Comparison of ENCODE assay signal across 10 mouse cellular contexts in genomic region chr7:145300321-145301007, GRCm38 (mm10). TPM values are rescaled to one million over a fixed set of nuclear protein-coding genes. Genes with fewer than 3 reads are reported as not detected.
DNase-seq lines count a peak whose midpoint lies in the region; ATAC-seq and TF ChIP-seq lines count a peak whose summit lies in the region.
"Had no signal": no experiment of that assay in that cellular context is flagged by ENCODE, and none has a peak within 500 bp of the region (broad histone marks: within the 10 kb centered on the region; RNA-seq: fewer than 3 reads in every experiment).

Gene Mrgprf, plus strand, starts transcription at chr7:145300828.

- 34% methylated on average over 12 of the region's 13 CpGs for WGBS in hindbrain, postnatal 0 days
- WGBS in hindbrain, embryonic 14.5 days, result 33% methylated on average over 12 of the region's 13 CpGs
- 32% methylated on average over 12 of the region's 13 CpGs for WGBS in lung, embryonic 16.5 days

- no peak for DNase-seq in hindbrain, postnatal 0 days (ENCODE audit: low spot score)
- no peak for DNase-seq in hindbrain, embryonic 14.5 days (ENCODE audit: low spot score)
- DNase-seq in brain, adult 2 months (ENCODE audit: low read depth, low spot score), result peak; percentile 87
- peak; percentile 86 for DNase-seq in gastrocnemius, postnatal 25 days
- DNase-seq in retina, embryonic 14.5 days (ENCODE audit: low spot score), result no peak
- no peak for DNase-seq in frontal cortex, adult 2 months (ENCODE audit: extremely low spot score in 1 of 2, low spot score in 1 of 2)
- no peak for DNase-seq in neural tube, embryonic 10.5 days (ENCODE audit: extremely low spot score, low spot score)

- H3K4me2 ChIP-seq in hindbrain, postnatal 0 days (ENCODE audit: low read depth, low read length), result no peak within 1 kb of the TSS
- H3K4me2 ChIP-seq in hindbrain, embryonic 14.5 days (replicated peaks), result no peak within 1 kb of the TSS
- H3K4me2 ChIP-seq in lung, embryonic 16.5 days (ENCODE audit: low read depth, low read length), result no peak within 1 kb of the TSS

- no peak within 1 kb of the TSS; the same call in 1 of the 2 replicates for H3K27ac ChIP-seq in hindbrain, postnatal 0 days
- no peak within 1 kb of the TSS for H3K27ac ChIP-seq in hindbrain, embryonic 14.5 days
- peak within 1 kb of the TSS; percentile 34; the same call in 1 of the 2 replicates for H3K27ac ChIP-seq in lung, embryonic 16.5 days (ENCODE audit: low read length)
- H3K27ac ChIP-seq: midbrain, embryonic 12.5 days had no signal

- TF ChIP-seq CTCF in hindbrain, postnatal 0 days (IDR thresholded peaks at IDR 0.05; ENCODE audit: low read depth), result peak; percentile 10; the same call in 1 of the 2 replicates

- no peaks in the 10 kb centered on the region for H3K36me3 ChIP-seq in hindbrain, postnatal 0 days (ENCODE audit: insufficient read depth, low read length)
- no peaks in the 10 kb centered on the region for H3K36me3 ChIP-seq in hindbrain, embryonic 14.5 days (replicated peaks; ENCODE audit: control insufficient read depth, insufficient read depth)
- H3K36me3 ChIP-seq in lung, embryonic 16.5 days (ENCODE audit: control insufficient read depth, insufficient read depth, low read length), result no peaks in the 10 kb centered on the region
- H3K36me3 ChIP-seq: G1E; midbrain, embryonic 12.5 days had no signal

- H3K4me3 ChIP-seq in hindbrain, postnatal 0 days (ENCODE audit: low read length), result no peak within 1 kb of the TSS
- H3K4me3 ChIP-seq in hindbrain, embryonic 14.5 days (replicated peaks; ENCODE audit: low read length), result no peak within 1 kb of the TSS
- no peak within 1 kb of the TSS for H3K4me3 ChIP-seq in lung, embryonic 16.5 days (ENCODE audit: low read length)
- H3K4me3 ChIP-seq: midbrain, embryonic 12.5 days had no signal

- no peak for ATAC-seq in hindbrain, postnatal 0 days
- ATAC-seq in hindbrain, embryonic 14.5 days (ENCODE audit: low FRiP score), result no peak
- ATAC-seq in lung, embryonic 16.5 days (ENCODE audit: low read depth), result no peak

- no peaks in the 10 kb centered on the region for H3K27me3 ChIP-seq in hindbrain, postnatal 0 days (ENCODE audit: insufficient read depth, low read length)
- no peaks in the 10 kb centered on the region for H3K27me3 ChIP-seq in hindbrain, embryonic 14.5 days (ENCODE audit: control insufficient read depth, insufficient read depth, low read length)
- no peaks in the 10 kb centered on the region for H3K27me3 ChIP-seq in lung, embryonic 16.5 days (ENCODE audit: control insufficient read depth, insufficient read depth, low read depth, low read length)
- H3K27me3 ChIP-seq: midbrain, embryonic 12.5 days had no signal

- H3K9ac ChIP-seq in hindbrain, postnatal 0 days (replicated peaks; ENCODE audit: low read length), result no peak within 1 kb of the TSS
- no peak within 1 kb of the TSS for H3K9ac ChIP-seq in hindbrain, embryonic 14.5 days
- H3K9ac ChIP-seq in lung, embryonic 16.5 days (ENCODE audit: low read length), result 0 out of 2 replicates have a peak within 1 kb of the TSS, but pooled peaks have one; percentile 10
- H3K9ac ChIP-seq: midbrain, embryonic 12.5 days had no signal

- H3K4me1 ChIP-seq in hindbrain, postnatal 0 days (ENCODE audit: insufficient read depth, low read length), result no peaks in the 10 kb centered on the region
- peaks cover 9% of the 10 kb centered on the region; the same call in 1 of the 2 replicates for H3K4me1 ChIP-seq in hindbrain, embryonic 14.5 days (replicated peaks; ENCODE audit: control insufficient read depth, insufficient read depth, low read length)
- H3K4me1 ChIP-seq in lung, embryonic 16.5 days (replicated peaks; ENCODE audit: control insufficient read depth, insufficient read depth, low read length), result peaks cover 13% of the 10 kb centered on the region

- H3K9me3 ChIP-seq in hindbrain, postnatal 0 days (ENCODE audit: low read length), result no peaks in the 10 kb centered on the region
- H3K9me3 ChIP-seq in hindbrain, embryonic 14.5 days (ENCODE audit: control insufficient read depth, low read length), result no peaks in the 10 kb centered on the region
- no peaks in the 10 kb centered on the region for H3K9me3 ChIP-seq in lung, embryonic 16.5 days (ENCODE audit: control insufficient read depth, low read length)
- H3K9me3 ChIP-seq: G1E; midbrain, embryonic 12.5 days had no signal

RNA-seq across cellular contexts. Expression of gene Mrgprf, which starts in this region (rescaled TPM):
- total RNA-seq in hindbrain, postnatal 0 days (2014; rRNA removed), result 5.1 and 7.8 TPM in 2 replicates
- 3.3 and 4.1 TPM in 2 replicates for polyA plus RNA-seq in hindbrain, postnatal 0 days (2015; fragmentation: Nextera tagmentation; extraction: Ambion mirVana)
- polyA plus RNA-seq in hindbrain, embryonic 14.5 days (2014; fragmentation: Nextera tagmentation; extraction: Ambion mirVana), result 2.3 and 3.1 TPM in 2 replicates
- 1 to 10 TPM; 2.7 to 3.3 TPM for total RNA-seq in gastrocnemius, postnatal 25 days (2021)
- 2.2 and 2.4 TPM in 2 replicates for polyA plus RNA-seq in lung, embryonic 16.5 days (2015; fragmentation: Nextera tagmentation; extraction: Ambion mirVana)
- 1.8 and 2.5 TPM in 2 replicates for polyA plus RNA-seq in frontal cortex, adult 2 months (2012; rRNA removed)
- polyA plus RNA-seq: G1E had no signal

Comparison
In these comparisons a context has a peak if more than half of its experiments do, and no peak if none do; other contexts are left out.
1. DNase-seq: peak in brain, adult 2 months (single experiment) and gastrocnemius, postnatal 25 days (single experiment); none in hindbrain, postnatal 0 days (single experiment), hindbrain, embryonic 14.5 days (single experiment), retina, embryonic 14.5 days (single experiment), frontal cortex, adult 2 months (0 of 2) and neural tube, embryonic 10.5 days (single experiment).